Mouse (Mus musculus) limb, embryonic 12.5 days (tissue): ENCODE results near the gene Gpr4. TPM values are rescaled to one million over a fixed set of nuclear protein-coding genes. Genes with fewer than 3 reads are reported as not detected.

ENCODE experiments used
- microRNA counts: library from miRNA; unstranded; fragments of <30 nt; microRNA quantifications from one replicate; lab custom pipeline; 2017
- microRNA-seq: library from miRNA; unstranded; fragments of <30 nt; microRNA quantifications from one replicate; pipeline ENCODE4, GENCODE M21; 2017
- polyA plus RNA-seq: library from polyadenylated mRNA; unstranded; fragments of >200 nt; fragmentation: Nextera tagmentation; extraction: Ambion mirVana; gene quantifications from 2 replicates; pipeline ENCODE4 v1.2.1, GENCODE M21; 2016

Gpr4 gene
- polyA plus RNA-seq, 1 experiment from 2014 or later = 4.4 TPM

MicroRNA genes within 50 kb of the gene (microRNA counts, 519-probe panel; counts per million panel counts)
- microRNA mmu-miR-330 (lab: Ali Mortazavi, UCI) = not detected

Small RNAs within 50 kb of the gene (microRNA-seq; reads per million reads assigned to microRNA genes)
- gene Mir330 = 226 reads per million, percentile 61 among the genes with 10 or more reads in this experiment

Other genes starting within 250 kb of the Gpr4 start
- gene Nanos2, start 225.1 kb upstream of the Gpr4 start, polyA plus RNA-seq = not detected in 2 replicates
- 6.4 and 6.5 TPM in 2 replicates for gene Mypop, start 221.3 kb upstream of the Gpr4 start, polyA plus RNA-seq
- gene Irf2bp1, start 208.5 kb upstream of the Gpr4 start, polyA plus RNA-seq = 44.4 and 47.5 TPM in 2 replicates
- gene Foxa3, start 189.0 kb upstream of the Gpr4 start, polyA plus RNA-seq = 0.81 and 1.8 TPM in 2 replicates
- 51.9 and 56.0 TPM in 2 replicates for gene Sympk, start 188.2 kb upstream of the Gpr4 start, polyA plus RNA-seq
- gene Rsph6a, start 157.8 kb upstream of the Gpr4 start, polyA plus RNA-seq = not detected in 2 replicates
- gene Dmwd, start 136.3 kb upstream of the Gpr4 start, polyA plus RNA-seq = 17.9 and 21.6 TPM in 2 replicates
- gene Dmpk, start 128.7 kb upstream of the Gpr4 start, polyA plus RNA-seq = 17.7 and 18.9 TPM in 2 replicates
- 11.2 and 12.5 TPM in 2 replicates for gene Six5, start 117.9 kb upstream of the Gpr4 start, polyA plus RNA-seq
- gene Gm4969, start 94.2 kb upstream of the Gpr4 start, polyA plus RNA-seq = 3.3 and 3.5 TPM in 2 replicates
- 19.3 and 19.6 TPM in 2 replicates for gene Fbxo46, start 92.7 kb upstream of the Gpr4 start, polyA plus RNA-seq
- 15.9 and 17.2 TPM in 2 replicates for gene Qpctl, start 63.2 kb upstream of the Gpr4 start, polyA plus RNA-seq
- 161 and 170 TPM in 2 replicates for gene Snrpd2, start 62.8 kb upstream of the Gpr4 start, polyA plus RNA-seq
- 0.18 and 0.36 TPM in 2 replicates for gene Gipr, start 46.4 kb upstream of the Gpr4 start, polyA plus RNA-seq
- gene Eml2, start 36.1 kb upstream of the Gpr4 start, polyA plus RNA-seq = 3.9 and 5.9 TPM in 2 replicates
- 38.7 and 39.5 TPM in 2 replicates for gene Opa3, start 15.8 kb downstream of the Gpr4 start, polyA plus RNA-seq
- gene Vasp, start 59.3 kb downstream of the Gpr4 start, polyA plus RNA-seq = 66.4 and 68.8 TPM in 2 replicates
- gene Ppm1n, start 67.5 kb downstream of the Gpr4 start, polyA plus RNA-seq = not detected in 2 replicates
- 12.4 and 12.8 TPM in 2 replicates for gene Rtn2, start 70.1 kb downstream of the Gpr4 start, polyA plus RNA-seq
- gene Fosb, start 97.5 kb downstream of the Gpr4 start, polyA plus RNA-seq = 0.18 and 0.20 TPM in 2 replicates
- 92.3 and 105 TPM in 2 replicates for gene Ercc1, start 132.2 kb downstream of the Gpr4 start, polyA plus RNA-seq
- 28.4 TPM in 2 replicates for gene Cd3eap, start 146.9 kb downstream of the Gpr4 start, polyA plus RNA-seq
- gene Ppp1r13l, start 147.2 kb downstream of the Gpr4 start, polyA plus RNA-seq = 7.1 and 9.3 TPM in 2 replicates
- 22.9 and 23.8 TPM in 2 replicates for gene Ercc2, start 169.5 kb downstream of the Gpr4 start, polyA plus RNA-seq
- gene Klc3, start 191.6 kb downstream of the Gpr4 start, polyA plus RNA-seq = 6.7 and 7.8 TPM in 2 replicates
- gene Ckm, start 192.2 kb downstream of the Gpr4 start, polyA plus RNA-seq = 0.25 and 0.42 TPM in 2 replicates
- gene Mark4, start 246.3 kb downstream of the Gpr4 start, polyA plus RNA-seq = 13.5 and 13.6 TPM in 2 replicates